Mouse (Mus musculus): ENCODE results near the gene Rpl38.

DNA sequence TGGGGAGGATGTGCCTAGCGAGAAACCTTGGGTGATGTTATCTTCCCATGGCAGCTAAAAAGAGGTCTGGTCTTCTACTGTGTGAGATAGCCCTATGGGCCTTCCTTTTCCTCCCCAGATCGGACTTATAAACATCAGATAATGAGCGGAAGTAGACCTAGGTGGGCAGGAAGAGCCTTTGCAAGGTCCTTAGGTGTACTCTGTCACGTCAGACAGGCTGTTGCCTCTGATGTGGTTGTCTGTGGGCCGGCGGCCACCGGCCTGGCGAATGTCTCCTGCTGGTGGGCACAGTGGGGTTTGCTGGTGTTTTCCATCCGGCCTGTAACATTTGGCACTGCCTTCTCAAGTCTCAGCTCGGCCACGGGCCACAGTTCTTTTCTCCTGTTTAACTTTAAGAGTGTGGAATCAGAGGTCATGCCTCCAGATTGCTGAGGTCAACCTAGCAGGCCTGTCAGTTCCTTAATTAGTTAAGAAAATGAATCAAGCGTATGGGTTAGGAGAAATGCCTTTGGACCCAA is 1.4 kb downstream of the Rpl38 start:
- TF ChIP-seq POLR2A (IDR thresholded peaks at IDR 0.05; ENCODE audit: low read depth, low read length) (no peak), CTCF (IDR thresholded peaks at IDR 0.05; ENCODE audit: borderline replicate concordance, insufficient read depth, low read length) (no peak)

All from embryonic fibroblast, embryonic 13.5 days (primary cell).